Mouse (Mus musculus): Measurements from ENCODE around the gene Arsa.

- no peak for TF ChIP-seq CTCF (IDR thresholded peaks at IDR 0.05; ENCODE audit: borderline replicate concordance, insufficient read depth, low read length)
- no peak for TF ChIP-seq POLR2A (IDR thresholded peaks at IDR 0.05; ENCODE audit: low read depth, low read length)
These were observed 13.6 kb downstream of the Arsa start for GRCm38 (mm10) chr15:89463334-89464235.

Measured in embryonic fibroblast, embryonic 13.5 days (primary cell).